Mouse (Mus musculus): ENCODE results near the gene Shisal2b.
"Not testable (repeated sequence)": the region's sequence is repeated elsewhere in the genome, so short reads cannot be mapped to it uniquely, and the experiment has no call there.

The Shisal2b gene

DNA sequence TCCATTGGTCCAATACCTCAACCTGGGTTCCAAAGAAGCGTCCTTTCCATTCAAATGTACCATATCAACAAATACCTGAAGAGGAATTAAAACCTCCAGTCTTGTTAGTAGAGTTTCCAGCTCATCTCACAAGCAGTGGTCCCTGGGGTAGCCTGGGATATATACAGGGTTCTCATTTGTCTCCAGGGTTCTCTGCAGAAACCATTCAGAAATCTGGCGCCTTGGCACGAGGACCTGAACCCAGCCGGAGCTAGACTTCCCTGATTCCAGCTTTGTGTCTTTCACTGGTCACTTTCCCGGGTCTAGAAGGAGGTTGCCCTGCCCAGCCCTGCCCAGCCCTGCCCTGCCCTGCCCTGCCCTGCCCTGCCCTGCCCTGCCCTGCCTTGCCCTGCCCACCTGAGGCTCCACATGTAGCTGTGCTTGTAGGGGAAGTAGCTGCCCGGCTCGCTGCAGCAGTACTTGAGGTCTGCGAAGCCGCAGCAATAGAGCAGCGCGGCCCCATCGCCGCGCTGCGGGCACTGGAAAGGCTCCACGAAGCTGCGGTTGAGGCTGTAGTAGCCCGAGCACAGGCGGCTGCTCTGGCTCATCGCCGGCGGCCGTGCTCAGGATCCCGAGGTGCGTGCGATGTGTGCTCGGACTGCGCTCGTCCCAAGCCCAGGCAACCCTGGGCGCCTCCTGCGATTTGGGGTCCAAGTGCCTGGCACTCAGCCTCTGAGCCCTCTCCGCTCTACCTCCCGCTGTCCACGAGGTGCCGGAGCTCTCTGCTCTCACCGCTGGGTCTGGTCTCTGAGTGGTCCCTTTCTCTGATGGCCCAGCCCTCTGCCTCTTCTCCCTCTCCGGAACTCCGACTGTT lies at the start of gene Shisal2b:
Gene Shisal2b (minus strand): TSS at position 767 of the 853 bp plus-strand sequence.
- DNase-seq (ENCODE audit: low read depth, low spot score) = no peak

DNA sequence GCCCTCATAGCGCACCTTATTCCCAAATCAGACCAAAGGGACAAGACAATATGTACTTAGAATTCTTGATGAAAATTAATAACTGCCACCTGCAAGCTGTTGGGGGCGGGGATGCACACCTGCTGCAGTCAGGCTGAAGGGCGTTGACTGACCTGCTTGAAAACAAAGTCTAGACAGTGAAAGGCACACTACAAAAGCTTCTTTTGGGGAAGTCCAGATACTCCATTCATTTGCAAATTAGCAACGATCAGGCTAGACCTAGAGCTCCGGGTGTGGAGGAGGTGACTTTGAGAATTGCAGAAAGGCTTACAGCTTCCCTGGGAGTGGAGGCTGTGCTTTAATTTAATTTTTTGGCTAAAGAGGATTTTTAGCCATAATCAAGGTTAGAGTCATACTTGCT lies 47.9 kb upstream of the Shisal2b start:
- DNase-seq (ENCODE audit: low read depth, low spot score) = not testable (repeated sequence)

DNA sequence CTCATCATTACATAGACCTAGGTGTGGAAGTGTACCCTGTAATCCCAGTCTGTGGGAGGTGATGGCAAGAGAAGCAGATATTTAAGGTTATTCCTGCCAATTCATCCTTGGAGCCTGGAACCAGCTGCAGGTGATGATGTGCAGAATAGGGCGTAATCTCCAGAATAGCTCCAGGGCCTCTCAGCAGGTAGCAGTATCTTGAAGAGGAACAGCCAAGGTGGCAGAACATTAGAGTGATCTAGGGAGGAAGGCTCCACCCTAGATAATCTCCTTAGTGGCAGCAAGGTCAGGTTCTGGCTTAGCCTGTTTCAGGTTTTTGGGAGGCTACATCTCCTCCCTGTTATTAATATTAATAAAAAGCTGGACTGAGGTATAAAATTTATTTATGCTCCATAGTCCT lies 47.3 kb upstream of the Shisal2b start:
- not testable (repeated sequence) for DNase-seq (ENCODE audit: low read depth, low spot score)

DNA sequence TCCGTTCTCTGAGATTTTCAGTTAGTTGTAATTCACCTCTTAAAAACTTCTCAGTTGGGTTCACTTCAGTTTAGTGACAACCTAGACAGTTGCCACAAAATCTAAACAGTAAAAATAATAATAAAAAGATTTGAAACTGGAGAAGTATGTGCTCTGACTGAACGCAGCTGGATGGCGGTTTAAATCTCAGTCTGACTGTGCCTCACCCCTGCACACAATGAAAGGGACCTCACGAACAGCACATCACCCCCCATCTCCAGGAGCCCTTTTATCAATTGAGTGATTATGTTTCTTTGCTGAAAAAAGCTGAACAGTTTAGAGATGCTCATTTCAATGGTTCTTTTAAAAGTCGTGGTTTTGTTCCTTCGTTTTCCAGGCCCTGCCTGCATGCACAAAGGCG lies 45.0 kb upstream of the Shisal2b start:
- DNase-seq (ENCODE audit: low read depth, low spot score) = no peak

DNA sequence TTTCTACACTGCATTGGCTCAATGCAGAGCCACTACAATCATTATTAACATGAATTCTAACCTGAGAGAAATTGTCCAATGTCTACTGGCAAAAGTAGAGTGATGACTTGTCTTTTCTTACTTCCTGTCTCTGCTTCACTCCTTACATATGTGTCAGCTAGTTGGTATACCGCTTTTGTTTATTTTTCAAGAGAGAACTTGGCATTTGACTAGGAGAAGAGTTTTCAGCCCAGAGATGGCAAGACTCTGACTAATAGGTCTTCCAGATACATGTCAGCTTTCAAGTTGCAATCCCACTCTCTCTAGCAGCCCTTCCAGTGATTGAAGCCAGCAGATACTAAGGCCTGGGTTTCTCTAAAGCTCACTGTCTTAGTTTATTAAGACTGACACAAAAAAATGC lies 31.1 kb upstream of the Shisal2b start:
- DNase-seq (ENCODE audit: low read depth, low spot score) = no peak

DNA sequence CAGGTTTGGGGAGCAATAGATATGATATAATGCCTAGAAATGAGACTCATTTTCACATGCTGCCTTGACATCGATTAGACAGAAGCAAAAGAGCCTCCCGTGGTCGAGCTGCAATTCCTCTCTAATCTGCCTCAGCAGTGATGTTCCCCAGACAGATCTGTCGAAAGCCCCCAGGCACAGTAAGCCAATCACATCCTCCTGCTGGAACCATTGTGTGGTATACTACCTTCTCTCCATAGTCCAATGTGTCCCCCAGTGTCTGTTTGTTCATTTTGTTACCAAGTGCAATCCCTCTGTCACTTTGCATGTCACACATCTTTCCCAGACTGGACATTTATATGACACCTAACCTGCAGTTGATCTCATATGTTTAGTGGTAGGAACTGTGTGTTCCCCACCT lies 28.6 kb upstream of the Shisal2b start:
- DNase-seq (ENCODE audit: low read depth, low spot score) = no peak

DNA sequence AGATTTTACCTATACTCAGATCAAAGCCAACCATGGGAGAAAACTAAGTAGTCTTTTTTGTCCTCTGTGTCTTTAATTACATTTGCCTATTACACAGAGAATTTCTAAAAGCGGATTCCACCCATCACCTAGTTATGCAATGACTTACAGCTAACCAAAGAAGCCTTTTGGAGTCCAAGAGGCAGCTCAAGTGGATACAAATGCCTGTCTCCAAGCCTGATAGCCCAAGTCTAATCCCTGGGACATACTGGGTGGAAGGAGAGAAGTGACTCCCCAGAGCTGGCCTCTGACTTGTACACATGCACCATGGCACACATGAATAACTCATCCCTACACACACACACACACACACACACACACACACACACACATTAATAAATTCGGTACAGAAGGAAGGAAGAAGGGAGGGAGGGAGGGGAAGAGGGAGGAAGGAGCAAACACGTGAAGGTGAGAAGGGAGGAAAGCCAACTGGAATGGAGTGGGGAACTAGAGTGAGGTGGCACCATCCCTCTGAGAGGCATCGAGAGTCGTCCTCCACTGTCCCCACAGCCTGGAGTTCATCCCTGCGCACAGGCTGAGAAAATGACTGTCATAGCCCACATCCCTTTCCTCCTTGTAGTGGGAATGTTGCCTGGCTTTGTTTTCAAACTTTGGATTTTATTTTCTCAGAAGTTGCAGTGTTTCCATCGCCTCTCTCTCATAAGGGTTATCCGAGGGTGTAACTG lies 22.8 kb upstream of the Shisal2b start:
- DNase-seq (ENCODE audit: low read depth, low spot score) = no peak

DNA sequence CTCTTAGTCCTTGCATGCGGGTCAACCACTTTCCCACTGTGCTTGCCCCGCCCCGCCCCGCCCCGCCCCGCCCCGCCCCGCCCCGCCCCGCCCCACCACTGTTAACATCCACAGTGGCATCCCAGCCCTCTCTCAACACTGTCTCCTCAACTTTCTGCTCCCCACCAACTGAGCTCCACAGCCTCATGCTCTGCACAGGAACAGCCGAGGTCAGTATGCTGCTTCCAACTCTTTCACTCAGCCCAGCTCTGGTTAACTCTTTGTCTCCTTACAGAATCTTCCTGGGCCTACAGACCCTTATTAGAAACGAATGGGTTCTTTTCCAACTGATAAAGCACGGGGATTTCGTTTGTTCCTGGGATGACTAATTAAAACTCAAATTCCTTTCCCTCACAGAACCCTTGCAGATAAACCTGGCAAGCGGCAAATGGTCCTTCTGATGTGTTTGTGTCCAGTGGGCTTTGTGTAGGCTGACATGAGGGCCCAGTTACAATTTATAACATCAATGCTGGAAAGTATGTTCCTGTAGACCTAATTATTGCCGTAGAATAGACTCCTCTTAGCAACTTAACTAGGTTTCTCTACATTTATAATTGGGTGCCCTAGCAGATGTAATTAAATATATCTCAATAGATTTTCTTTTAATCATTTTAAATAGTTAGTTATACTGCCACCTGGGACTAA lies 20.0 kb upstream of the Shisal2b start:
- DNase-seq (ENCODE audit: low read depth, low spot score) = no peak

DNA sequence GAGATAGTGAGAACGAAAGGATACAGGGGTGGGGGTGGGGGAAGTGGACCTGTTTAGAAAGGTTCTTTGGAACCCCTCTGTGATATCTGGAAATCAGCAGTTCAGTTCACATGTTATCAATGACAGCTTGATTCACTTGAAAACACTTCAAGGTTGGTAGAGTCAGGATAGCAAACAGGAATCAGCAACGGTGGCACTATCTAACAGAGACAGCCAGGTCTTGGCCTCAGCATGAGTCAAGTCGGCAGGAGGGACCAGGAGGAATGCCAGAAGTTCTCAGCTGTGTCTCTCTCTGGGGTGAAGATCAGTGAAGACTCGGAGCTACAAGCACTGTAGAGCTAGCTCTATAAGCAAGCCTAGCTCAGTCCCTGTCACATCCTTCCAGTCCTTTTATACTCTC lies 14.8 kb upstream of the Shisal2b start:
- no peak for DNase-seq (ENCODE audit: low read depth, low spot score)

DNA sequence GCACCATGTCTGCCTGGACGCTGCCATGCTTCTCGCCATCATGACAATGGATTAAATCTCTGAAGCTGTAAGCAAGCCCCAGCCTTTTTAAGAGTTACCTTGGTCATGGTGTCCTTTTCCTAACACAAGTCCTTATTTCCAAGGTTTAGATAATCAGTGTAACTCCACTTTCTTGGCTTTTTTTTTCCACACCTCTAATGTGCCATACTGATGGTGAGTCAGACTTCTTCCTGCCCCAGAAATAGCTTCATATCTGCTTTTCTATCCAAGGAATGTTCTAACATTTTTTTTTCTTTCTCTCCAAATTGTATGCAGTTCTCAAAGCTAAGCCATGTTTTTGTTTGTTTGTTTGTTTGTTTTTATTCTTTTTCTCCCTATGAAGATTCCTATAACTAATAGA lies 6.2 kb upstream of the Shisal2b start:
- DNase-seq (ENCODE audit: low read depth, low spot score) = no peak

DNA sequence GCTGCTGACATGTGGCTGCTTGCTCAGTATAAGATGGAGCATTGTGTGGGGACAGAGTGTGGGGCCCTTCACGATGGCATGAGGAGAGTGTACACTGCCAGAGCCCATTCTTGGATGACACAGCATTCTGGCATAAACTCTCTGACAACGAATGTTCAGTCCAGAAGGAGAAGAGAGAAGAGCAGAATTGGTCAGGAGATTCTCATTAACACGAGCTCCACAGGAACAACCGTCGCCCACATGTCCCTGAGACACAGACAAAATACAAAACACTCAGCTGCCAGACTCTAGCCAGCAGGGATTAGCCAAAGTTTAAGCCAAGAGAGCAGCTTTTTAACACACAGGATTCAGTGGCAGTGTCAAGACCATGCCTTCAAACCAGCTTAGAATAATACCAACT lies 3.0 kb upstream of the Shisal2b start:
- DNase-seq (ENCODE audit: low read depth, low spot score) = no peak

DNA sequence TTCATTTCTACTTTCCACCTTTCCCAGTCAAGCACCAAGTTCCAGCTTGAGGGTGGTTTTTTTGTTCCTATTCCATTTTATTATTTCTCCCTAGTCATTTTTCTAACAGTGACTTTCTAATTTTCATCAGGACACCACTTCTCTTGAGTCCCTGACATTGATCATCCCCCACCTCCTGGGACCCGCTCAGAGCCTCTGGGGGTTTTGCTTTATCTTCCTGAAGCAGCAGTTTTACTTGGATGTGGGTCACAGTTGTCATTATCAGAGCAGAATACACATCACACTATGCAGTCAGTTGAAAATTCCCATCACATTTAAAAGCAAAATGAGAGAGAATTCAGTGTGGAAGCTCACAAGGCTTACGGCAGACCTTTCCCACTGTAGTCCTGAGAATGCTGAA lies 10.0 kb downstream of the Shisal2b start:
- no peak for DNase-seq (ENCODE audit: low read depth, low spot score)

DNA sequence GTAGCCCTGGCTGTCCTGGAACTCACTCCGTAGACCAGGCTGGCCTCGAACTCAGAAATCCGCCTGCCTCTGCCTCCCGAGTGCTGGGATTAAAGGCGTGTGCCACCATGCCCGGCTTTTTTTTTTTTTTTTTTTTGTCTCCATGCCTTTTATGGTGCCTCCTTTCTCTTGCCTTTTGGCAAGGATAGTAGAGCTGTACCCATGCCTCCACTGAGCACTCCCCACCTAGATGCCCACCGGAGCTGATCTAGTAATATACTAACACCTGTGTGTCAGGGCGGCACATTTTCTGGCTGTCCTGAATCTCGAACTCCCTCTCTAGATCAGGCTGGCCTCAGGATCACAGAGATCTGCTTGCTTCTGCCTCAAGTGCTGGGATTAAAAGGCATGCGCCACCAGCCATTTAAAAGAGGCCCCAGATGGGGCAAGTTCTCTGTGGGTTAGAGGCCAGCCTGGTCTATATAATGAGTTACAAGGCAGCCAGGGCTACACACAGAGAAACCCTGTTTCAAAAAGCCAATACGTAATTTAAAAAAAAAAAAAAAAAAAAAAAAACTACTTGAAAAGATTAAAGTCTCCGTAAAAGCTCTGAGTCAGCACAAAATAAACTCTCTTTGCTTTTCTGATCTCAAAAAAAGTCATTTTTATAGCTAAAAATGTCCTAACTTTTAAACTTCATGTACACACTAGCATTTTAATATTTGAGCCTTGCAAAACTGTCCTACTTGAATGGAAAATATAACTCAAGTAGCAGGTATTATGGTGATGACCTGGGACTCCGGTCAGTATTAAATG lies 20.2 kb downstream of the Shisal2b start:
- no peak for DNase-seq (ENCODE audit: low read depth, low spot score)

DNA sequence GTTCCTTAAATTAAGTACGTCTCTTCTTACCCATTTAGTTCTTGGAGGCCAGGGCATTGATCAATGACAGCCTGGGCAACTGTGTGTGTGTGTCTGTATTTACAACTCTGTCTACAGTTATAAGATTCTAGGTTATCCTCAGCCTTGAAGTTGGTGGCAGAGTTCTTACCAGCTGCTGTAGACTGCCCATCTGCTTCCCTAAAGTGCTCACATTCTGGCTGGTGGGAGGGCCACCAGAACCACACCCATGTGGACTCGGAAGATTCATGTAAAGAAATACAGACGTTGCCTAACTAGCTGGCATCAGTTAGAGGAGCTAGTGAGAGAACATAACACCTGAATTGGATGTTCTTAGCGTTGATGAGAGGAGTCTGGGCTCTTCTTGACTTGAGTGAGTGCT lies 21.8 kb downstream of the Shisal2b start:
- DNase-seq (ENCODE audit: low read depth, low spot score) = no peak

DNA sequence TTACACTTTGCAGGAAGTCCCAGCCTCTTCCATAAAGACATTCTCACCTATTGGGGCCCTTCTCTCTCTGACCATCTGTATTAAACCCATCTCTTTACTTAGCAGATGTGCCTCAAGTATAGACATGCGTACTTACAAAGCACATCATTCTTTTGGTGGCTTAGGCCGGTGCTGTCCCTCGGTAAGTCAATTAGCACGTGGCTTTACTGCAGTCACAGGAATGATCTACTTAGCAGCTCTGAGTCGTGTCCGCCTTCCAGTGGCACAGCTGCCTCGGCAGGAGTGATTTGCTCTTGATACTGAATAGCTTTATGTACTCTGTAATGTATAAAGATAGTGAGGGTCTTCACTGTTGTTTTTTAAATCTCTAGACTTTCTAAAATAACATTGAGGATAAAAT lies 26.1 kb downstream of the Shisal2b start:
- DNase-seq (ENCODE audit: low read depth, low spot score) = peak; percentile 39

DNA sequence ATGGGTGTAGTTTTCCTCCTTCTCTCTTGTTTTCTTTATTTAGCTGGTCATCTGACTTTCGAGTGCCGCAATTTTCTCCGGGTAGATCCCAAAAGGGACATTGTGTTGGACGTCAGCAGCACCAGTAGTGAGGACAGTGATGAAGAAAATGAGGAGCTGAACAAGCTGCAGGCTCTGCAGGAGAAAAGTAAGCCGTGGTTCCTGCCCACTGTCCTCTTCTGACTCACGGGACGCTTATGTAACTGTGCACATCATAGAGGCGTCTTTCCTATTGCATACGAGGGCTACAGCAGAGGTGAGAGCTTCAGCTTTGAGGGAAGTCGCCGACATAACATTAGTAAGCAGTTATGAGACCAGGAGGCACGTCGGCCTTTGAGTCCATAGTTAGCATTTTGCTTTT lies 30.9 kb downstream of the Shisal2b start:
- DNase-seq (ENCODE audit: low read depth, low spot score) = no peak

DNA sequence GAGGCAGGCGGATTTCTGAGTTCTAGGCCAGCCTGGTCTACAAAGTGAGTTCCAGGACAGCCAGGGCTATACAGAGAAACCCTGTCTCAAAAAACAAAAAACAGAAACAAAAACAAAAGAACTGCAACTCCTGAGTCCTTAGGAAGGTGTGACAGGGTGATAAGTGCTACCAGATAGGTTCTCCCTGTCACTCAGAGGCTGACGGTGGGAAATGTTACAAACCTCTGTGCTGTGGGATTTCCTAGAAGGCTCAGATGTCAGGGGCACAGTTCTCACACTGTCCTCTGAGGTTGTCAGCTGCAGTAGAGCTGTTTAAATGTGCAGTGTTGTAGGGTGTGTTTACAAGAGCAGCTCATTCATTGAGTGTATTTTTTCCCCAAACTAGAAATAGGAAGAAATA lies 38.2 kb downstream of the Shisal2b start:
- no peak for DNase-seq (ENCODE audit: low read depth, low spot score)

DNA sequence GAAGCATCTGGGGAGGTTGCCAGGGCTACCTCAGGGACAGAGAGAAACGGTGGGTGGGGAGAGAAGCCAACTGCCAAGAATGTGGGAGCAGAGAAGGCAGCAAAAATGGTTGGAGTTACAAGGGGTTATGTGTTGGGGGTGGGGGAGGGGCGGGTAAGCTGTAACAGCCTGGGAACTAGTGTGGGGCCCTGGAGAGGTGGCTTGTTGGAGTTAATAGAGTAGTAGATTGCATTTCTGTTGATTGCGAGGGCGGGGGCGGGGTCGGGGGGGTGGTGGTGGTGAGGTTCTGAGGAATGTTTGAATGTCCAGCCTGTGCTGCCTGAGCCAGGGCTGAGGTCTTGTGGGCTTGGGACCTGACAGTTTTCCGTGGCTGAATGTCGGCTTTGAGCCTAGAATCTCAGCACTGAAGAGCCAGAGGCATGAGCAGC lies 41.3 kb downstream of the Shisal2b start:
- no peak for DNase-seq (ENCODE audit: low read depth, low spot score)

DNA sequence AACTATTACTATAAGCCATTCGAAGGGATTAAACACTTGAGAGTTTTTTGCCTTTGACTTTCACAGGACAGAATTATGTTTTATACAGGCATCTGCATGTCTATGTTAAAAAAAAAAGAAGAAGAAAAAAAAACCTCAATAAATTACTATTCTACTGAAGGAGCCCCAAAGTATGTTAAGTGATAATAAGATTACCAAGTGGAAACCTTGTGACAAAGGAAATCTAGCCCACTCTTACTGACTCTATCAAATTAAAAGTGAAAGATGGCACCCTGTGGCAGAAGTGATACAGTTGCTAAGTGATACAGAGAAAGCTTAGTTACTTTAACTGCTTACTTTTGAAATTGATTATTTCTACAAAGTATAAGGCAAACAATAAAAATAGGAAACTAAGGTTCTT lies 41.8 kb downstream of the Shisal2b start:
- DNase-seq (ENCODE audit: low read depth, low spot score) = no peak

DNA sequence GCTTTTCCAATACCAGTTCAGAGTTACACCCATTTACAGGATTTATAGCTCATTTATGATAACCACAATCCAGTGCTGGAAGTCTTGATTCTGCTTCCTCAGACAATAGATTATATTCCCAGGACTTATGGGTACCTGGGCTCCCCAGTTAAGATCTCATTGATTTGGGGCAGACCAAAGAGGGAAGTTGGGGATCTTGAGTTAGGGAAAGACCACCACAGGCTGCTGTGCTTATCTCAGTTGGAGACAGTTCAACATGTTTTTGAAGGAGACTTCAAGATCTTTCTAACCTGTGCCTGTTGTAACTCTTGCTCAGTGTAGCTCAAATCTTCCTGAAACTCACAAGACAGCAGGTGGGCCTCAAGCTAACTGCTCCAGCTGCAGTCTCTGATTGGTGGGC lies 42.5 kb downstream of the Shisal2b start:
- DNase-seq (ENCODE audit: low read depth, low spot score) = no peak

DNA sequence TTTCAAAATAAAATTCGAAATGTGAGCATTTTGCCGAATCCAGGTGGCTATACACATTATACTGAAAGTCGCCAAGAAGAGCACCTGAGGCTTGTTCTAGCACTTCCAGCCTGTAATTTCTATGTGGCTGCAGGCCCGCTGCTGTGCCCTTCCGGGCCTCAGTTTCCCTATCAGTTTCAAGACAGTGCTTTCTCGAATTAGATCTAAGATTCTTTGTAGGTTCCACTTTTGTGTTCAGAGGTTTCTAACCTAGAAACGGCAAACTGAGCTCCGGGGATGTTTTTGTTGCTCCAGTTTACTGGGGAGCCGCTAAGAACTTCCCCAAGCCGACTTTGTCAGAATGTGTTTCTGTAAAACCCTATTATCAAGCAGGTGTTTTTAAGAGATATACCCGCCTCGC lies 46.0 kb downstream of the Shisal2b start:
- no peak for DNase-seq (ENCODE audit: low read depth, low spot score)
